Mouse (Mus musculus): ENCODE measurements around the gene Ccdc177.

Ccdc177 gene

DNA sequence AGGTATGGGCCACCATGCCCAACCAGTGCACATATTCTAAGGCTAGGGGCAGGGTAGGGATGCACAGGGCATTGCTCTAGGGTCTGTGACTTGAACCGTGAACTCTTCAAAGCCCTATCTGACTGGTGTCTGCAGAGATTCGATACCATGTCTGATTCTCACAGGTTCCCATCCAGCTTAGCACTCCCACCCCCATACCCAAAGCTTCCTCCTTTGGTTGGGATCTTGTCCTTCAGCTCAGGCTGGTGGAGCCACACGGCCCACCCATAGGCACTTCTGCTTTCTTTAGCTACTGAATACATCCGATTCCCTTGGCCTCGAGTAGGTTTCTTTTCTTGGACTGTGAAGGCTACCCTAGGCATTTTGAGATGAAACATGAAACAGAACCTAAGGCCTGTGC lies 24.5 kb upstream of the Ccdc177 start:
- DNase-seq (ENCODE audit: low spot score): no peak

DNA sequence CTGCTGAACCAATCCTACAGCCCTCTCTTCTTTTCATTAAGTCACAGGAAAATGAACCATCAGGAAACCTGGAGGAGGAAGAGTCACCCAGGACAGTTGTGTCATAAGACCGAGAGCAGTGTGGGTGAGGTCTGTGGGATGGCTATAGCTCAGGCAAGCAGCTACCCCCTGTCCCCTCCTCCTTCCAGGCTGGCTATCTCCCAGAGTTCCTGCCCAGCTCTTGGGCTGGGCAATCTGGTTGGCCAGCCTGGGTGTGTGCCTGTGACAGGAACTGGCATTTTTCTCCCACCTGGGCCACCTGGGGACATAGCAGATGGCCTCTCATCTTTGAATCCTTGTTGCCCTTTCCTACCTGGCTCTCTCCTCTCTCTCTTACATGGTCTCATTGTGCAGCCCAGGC lies 23.4 kb upstream of the Ccdc177 start:
- DNase-seq (ENCODE audit: low spot score): no peak

DNA sequence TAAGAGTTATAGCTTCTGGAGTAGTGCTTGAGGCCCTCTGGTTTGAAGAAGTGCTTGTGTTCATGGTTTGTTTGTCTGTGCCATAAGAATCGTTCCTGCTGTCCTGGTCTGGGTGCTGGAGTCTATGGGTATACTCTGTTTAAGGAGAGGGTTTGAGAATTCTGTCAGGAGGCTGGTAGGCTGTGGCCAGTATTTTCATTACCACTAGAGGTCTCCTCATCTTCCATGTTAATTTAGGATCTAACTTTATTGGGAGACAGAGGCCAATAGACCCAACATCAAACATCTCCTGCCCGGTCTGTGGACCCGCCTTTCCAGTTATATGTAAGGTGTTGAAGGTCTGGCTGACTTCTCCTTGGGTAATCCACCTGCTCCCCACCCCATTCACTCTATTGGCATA lies 22.4 kb upstream of the Ccdc177 start:
- DNase-seq (ENCODE audit: low spot score): no peak

DNA sequence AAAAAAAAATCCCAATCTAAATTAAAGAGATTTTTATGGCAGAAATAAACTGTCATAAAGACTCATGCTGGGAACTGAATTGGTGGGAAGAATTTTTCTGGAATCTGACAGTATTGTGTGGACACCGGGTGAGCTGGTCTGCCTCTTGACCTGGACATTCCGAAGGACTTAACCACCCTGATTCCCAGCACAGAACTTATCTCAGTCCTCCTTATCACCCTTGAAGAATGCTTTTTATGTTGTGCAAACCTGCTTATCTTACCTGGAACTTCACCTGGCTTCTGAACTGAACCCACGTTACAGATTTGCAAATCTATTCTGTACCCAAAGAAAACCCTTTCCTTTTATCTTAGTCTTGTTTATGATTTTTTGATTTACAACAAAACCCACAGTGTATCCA lies 21.7 kb upstream of the Ccdc177 start:
- no peak for DNase-seq (ENCODE audit: low spot score)

DNA sequence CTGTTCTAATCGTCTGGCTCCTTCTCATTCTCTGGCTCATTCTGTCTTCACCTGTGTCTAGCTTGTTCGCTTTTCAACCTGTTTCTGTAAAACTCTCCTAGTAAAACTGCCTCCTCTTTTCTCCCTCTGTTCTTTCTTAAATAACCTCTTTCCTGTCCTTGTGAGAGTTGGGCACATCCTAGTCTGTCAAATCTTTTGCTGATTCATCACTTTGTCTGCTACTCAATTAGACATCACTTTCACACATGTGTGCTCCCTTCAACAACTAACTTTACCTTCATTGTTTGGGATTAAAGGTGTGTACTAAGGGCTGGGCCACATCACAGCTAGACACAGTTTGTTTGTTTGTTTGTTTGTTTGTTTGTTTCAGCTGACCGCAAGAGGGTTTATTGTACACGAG lies 19.3 kb upstream of the Ccdc177 start:
- no peak for DNase-seq (ENCODE audit: low spot score)

DNA sequence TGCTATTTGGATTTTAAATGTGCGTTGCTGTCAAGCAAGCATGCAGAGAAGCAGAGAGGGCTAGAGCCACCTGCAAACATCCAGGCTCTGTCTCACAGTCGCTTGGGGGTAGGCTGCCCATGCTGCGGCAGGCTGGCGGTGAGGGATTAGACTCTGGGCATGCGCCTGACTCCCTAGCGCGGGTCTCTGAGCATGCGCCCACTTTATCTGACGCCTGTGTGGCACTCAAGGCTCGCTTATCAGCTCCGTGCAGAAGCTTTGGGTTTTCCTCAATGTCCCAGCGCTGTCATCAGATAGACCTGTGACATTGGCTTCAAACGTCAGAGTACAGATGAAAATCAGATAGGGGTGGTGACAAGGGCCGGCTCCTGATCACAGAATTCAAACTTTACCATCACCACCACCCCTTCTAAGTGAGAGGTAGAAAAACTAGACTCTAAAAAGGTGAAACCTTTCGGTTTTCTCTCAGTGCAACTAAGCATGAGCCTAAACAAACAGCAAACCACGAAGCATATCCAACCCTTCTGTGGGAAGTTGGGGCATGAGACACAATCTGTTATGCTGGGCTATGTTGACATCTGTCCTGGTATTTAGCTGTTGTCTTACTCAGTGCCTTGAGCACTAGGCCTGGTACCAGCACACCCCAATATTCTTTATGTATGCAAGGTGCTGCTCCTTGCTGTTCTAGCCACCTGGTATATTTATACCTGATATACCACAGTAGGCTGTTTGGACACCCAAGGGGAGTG lies 17.9 kb upstream of the Ccdc177 start:
- peak; percentile 97 for DNase-seq (ENCODE audit: low spot score)

DNA sequence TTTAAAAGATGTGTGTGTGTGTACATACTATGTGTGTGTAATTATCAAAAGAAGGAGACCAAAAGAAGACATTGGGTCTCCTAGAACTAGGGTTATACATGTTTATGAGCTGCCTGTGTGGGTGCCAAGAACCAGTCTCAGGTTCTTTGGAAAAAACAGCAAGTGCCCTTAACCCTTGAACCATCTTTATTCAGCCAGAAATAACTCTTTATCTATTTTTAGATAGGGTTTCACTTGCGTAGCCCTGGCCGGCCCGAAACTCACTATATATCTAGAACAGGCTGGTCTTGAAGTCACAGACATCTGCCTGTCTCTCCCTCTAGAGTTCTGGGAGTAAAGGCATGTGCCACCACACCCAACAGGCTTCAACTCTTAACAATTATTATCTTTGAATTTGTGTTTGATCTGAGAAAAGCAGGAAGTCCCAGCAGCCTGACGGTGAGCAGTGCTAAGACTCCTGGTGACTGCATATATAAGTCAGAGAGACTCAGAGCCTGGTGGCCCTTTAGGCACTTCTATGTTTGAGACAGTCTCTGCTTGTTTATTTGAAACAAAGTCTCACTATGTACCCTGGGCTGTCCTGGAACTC lies 15.7 kb upstream of the Ccdc177 start:
- DNase-seq (ENCODE audit: low spot score): peak; percentile 61

DNA sequence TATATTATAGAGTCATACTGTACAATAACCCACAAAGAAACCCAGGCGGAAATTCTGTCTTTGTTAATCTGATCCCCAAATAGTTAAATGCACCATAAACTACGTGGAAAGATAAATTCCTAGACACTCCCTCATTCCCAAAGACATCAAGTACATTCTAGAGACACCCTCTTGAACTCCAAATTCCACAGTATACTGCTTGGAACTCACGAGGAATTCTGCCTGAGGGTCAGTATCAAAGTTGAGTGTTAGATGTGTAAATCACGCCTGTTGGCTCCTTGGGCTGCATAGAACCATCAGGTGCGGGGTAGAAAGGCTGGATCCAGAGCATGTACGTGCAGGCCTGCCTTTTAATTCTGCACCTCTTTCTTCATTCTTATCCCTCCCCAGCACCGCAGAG lies 14.3 kb upstream of the Ccdc177 start:
- no peak for DNase-seq (ENCODE audit: low spot score)

DNA sequence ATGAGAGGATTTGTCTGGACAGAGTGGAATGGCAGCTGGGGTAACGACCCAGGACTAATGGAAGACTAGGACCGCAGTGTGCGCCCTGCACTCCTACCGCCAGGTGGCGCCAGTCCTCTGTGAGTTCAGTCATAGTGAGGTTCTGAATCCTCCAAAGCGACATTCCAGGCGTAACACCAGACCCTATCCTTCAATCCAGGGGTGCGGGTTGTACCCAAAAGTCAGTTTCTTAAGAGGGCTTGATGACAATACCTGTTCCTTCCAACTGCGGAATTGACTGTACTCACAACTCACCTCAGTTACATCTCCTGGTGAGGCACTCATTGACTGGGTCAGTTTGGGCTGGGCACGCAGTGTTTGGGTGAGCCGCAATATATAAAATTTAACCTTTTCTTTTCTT lies 9.2 kb upstream of the Ccdc177 start:
- peak; percentile 79 for DNase-seq (ENCODE audit: low spot score)

DNA sequence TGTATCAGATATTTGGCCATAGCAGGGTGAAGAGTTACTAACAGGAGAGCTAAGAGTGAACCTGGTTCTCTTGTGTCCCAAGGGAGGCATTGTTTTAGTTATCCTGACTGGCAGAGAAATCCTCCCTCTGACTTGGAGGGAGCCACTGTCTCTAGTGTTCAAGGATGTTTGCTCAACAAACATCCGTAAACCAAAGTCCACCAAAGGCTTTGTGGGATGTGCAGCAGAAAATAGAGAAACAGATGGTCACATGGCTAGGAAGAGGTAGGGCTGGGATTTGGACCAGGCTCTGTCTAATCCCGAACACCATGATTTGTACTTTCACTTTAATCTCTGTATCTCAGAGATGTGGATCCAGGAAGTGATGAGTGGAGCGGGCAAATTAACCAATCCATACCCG lies 3.6 kb upstream of the Ccdc177 start:
- no peak for DNase-seq (ENCODE audit: low spot score)

DNA sequence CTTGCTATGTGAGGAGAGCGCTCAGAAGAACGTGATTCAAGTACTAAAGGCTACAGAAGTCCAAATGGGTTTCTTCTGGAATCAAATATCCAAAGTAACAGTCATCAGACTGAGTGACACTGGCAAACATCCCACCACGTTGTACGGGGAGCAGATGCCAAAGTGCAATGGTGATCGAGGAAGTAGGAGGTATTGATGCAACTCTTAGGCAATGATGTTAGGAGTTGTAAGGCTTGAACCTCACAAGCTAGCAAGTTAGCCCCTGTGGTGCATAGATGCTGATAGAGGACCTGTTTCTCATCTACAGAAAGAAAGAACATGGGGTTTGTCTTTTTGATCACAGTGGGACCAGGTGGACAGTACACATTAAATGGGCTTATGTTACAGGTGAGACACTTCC lies 2.5 kb upstream of the Ccdc177 start:
- DNase-seq (ENCODE audit: low spot score): no peak

DNA sequence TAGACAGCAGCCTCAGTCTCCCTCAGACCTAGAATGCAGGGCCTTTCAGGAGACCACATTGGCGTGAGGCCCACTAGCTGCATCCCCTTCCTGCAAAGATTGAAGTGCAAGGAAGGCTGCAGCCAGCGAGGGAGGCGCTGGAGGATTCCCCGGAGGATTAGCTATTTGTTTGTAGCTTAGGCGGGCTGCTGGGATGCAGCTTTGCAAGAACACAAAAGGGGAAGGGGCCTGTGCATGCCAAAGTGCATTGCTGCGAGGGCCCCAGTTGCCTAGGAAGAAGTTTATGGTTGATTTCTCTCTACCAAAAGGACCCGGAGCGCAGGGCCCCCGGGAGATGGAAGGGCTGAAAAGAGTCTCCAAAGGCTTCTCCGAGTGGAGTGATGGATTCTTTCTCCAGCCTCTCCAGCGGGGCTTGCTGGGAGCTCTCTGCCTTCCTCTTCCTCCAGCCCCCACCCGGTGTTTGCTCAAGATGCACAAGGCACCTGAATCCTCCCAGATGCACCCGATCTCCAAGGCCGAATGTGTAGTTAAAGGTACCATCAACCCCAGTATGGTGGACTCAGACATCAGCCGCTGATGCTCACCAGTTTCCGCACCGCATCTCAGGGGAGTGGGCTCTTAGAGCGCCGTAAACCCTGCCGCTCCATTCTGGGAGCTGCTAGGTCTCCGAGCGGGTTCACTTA lies 633 bp downstream of the Ccdc177 start:
- DNase-seq (ENCODE audit: low spot score): no peak

DNA sequence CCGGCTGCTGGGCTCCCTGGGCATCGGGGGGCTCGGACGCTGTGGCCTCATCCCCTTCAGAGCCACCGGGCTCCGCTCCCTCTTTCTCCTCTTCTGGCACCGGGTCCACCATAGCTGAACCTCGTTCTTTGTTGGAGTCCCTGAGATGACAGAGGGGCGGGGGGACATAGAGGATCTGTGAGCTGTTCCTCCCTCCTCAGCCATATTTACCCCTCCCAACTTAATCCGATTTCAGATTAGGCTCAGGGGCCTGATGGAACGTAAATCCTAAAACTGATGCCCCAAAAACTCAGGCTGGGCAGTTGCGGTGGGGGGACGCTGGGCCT lies 1.1 kb downstream of the Ccdc177 start:
- no peak for DNase-seq (ENCODE audit: low spot score)

DNA sequence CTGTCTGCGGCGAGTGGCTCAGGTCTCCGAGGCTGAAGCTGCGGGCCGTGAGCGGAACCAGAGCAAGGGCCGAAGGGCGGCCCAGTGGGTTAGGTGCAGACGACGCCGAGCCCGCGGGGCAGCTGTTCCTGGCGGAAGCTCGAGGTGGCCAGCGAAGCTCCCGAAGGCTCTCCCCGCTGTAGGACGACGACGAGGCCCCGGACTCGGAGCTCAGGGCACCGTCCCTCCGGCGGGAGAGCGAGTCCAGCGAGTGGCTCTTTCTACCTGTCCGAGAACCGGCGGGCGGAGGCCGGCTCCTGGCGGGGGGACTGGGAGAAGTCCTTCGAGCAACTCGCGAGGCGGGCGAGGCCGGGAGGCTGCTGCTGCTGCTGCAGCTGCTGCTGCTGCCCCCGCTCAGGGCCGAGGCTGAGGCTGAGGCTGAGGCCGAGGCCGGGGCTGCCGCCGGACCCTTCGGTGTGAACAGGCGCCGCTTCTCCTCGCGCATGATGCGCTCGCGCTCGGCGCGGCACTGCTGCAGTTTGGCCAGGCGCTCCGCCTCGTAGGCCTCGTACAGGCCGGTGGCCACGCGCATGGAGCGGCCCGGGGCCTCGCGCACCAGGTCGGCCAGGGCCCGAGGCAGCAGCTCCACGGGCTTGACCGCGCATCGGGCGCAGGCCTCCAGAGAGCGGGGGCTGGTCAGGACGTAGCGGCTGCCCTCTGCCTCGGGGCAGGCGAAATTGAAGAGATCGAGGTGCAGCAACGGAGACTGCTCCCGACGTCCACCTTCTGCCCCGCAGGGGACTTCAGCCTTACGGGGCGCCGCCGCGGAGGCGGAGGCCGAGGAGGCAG lies 1.7 kb downstream of the Ccdc177 start:
- no peak for DNase-seq (ENCODE audit: low spot score)

DNA sequence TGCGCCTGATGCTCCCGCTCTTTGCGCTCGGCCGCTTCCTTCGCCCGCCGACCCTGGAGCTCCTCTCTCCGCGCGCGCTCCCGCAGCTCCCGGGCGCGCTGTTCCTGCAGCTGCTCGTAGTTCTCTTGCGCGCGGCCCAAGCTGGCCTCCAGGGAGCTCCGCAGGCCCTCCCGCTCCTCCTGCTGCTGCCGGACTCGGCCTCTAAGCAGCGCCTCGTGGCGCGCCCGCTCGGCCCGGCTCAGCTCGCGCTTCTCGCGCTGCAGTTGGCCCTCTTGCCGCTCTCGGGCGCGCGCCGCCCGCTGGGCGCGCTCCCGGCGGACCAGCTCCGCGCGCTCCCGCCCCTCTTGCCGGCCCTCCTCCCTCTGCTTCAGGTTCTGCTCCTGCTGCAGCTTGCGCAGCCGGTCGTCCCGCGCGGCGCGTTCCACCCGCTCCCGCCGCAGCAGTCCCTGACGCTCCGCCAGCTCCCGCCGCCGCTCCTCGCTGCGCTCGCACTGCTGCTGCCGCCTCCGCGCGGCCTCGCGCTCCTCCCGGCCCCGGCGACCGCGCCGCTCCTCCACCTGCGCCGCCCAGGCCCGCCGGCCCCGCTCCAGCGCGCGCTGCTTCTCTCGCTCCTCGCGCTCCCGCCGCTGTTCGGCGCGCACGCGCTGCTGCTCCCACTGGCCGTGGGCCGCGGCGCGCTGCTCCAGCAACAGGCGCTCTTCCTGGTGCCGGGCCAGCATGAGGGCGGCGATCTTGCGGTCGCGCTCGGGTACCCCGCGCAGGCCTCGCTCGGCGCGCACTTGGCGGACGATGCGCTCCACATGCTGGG lies 2.5 kb downstream of the Ccdc177 start:
- no peak for DNase-seq (ENCODE audit: low spot score)

DNA sequence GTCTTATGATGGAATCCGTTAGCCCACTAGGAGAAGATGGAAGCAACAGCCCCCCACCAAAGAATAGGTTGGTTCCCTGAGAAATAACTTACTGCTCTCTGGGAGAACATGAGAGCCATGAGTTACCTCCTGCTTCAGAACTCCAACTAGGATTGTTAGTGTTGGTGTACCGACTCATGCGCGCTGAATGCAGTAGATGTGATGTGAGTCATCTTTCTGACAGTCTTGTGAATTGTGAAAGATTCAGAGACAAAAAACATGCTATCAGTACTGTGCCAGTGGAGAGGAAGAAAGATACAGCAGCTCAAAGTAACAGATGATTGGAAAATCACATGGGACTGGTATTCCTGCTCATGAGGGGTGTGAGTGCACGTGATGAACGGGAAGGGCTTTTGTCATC lies 8.9 kb downstream of the Ccdc177 start:
- DNase-seq (ENCODE audit: low spot score): no peak

DNA sequence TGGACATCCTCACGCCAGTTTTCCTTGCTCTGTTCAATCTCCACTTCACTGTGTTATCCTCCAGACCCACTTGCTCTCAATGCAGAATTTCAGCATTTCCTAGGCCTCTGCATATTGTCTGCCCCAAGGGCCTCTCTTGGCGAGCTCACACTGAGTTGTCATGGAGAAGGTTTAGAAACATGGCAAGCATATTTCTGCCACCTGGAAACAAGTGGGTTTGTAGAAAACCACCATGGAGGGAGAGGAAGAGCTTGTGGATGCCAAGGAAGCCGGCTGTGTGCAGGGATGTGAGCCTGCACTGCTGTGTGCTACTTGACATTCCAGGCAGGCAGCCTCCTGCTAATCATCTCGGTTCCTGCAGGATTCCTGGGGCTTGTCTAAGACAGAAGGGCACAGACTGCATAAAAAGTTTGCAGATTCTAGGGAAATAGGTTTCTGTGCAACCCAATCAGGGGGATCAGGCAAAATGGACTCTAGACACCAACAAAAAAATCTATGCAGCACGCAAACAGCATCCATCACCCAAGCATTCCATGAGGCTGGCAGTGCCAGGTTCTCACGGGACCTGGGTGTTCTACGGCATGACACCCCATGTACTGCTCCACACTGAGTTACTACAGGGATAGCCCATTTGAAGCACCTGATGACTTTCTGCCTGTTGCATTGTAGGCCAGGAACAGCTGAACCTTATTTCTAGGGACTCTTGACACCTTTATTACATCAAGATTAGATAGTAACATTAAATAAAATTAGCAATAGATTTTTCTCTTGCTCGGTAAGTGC lies 14.3 kb downstream of the Ccdc177 start:
- DNase-seq (ENCODE audit: low spot score): no peak

DNA sequence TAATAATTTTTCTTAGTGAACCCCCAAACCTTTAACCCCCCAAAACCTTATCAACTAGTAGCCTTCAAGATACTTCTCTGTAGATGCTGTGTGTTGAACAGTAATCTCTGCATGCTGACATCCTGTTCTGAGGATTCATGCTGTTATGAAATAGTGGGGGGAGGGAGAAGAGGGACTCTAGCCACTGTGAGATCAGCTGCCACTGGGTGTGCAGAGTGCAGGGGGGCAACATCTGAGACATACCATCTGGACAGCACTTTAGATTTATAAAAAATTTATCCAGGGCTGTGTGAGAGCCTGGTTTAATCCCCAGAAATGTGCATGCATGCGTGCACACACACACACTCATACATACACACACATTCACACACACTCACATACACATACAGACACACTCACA lies 15.9 kb downstream of the Ccdc177 start:
- DNase-seq (ENCODE audit: low spot score): no peak

DNA sequence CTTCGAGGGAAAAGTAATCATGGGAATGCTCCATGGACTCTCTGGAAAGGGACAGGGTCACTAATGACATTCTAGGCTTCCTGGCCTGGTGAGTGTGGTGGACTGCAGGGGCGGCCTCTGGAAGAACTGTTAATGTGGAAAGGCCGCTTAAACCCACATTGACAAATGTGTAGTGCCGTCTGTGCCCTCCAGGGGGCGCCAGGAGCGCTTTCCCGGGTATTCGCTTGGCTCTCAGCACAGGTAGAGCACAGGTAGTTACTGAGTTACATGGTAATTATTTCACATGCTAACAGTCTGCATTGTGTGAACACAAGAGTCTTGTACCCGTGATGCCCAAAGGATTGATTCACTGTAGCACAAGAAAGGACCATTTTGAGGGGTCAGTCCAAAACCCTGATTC lies 21.0 kb downstream of the Ccdc177 start:
- no peak for DNase-seq (ENCODE audit: low spot score)

DNA sequence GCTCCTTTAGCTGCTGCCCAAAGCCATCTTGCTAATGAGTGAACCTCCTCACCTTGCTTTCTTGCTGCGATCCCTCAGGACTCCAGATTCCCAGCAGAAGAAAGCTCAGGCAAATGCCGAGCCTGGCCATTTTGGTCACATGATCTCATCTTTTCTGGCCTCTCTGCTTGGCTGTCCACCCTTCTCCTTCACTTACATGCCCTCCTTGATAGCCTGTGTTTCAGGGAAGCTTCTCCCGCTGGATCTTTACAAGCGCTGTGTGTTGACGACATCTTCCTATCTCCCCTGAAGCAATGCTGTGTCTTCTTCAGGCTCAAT lies 23.2 kb downstream of the Ccdc177 start:
- DNase-seq (ENCODE audit: low spot score): no peak
